Mouse (Mus musculus): Measurements from ENCODE around the gene Adap1. TPM values are rescaled to one million over a fixed set of nuclear protein-coding genes. Genes with fewer than 3 reads are reported as not detected.

The Adap1 gene
- polyA plus RNA-seq, 1 experiment: 7.8 TPM

GRCm38 (mm10) chr5:139270806-139271521, 54.5 kb downstream of the Adap1 start:
- H3K36me3 ChIP-seq (ENCODE audit: control insufficient read depth, insufficient read depth, low read length): no peaks in the 10 kb centered on the region; the same call in none of the 2 replicates
- TF ChIP-seq POLR2A (IDR thresholded peaks at IDR 0.05; ENCODE audit: control insufficient read depth, low read depth, low read length): no peak
- H3K27ac ChIP-seq (ENCODE audit: control insufficient read depth, insufficient read depth, low read depth, low read length): no peak overlapping the region

GRCm38 (mm10) chr5:139267661-139268060, 57.8 kb downstream of the Adap1 start:
- Histone ChIP-seq H3K4me1 (ENCODE audit: control insufficient read depth, insufficient read depth, low read length) (0 out of 2 replicates have a peak, but pooled peaks cover 2% of the 10 kb centered on the region), H3K27me3 (ENCODE audit: control insufficient read depth, insufficient read depth, low read length) (no peaks in the 10 kb centered on the region), H3K36me3 (ENCODE audit: control insufficient read depth, insufficient read depth, low read length) (no peaks in the 10 kb centered on the region; the same call in none of the 2 replicates), H3K4me3 (ENCODE audit: control insufficient read depth, low read depth, low read length) (no peak overlapping the region), H3K27ac (ENCODE audit: control insufficient read depth, insufficient read depth, low read depth, low read length) (no peak overlapping the region)
- TF ChIP-seq POLR2A (IDR thresholded peaks at IDR 0.05; ENCODE audit: control insufficient read depth, low read depth, low read length): no peak
- no peak for TF ChIP-seq CTCF (IDR thresholded peaks at IDR 0.05; ENCODE audit: control insufficient read depth, insufficient read depth, insufficient replicate concordance, low read depth, low read length)

More at GRCm38 (mm10) chr5:139270806-139271521, 54.5 kb downstream of the Adap1 start:
- Histone ChIP-seq H3K27me3 (ENCODE audit: control insufficient read depth, insufficient read depth, low read length) (no peaks in the 10 kb centered on the region), H3K4me1 (ENCODE audit: control insufficient read depth, insufficient read depth, low read length) (0 out of 2 replicates have a peak, but pooled peaks cover 2% of the 10 kb centered on the region), H3K4me3 (ENCODE audit: control insufficient read depth, low read depth, low read length) (no peak overlapping the region)

GRCm38 (mm10) chr5:139261403-139261802, 64.0 kb downstream of the Adap1 start:
- peaks cover 2% of the 10 kb centered on the region; the same call in 1 of the 2 replicates for H3K4me1 ChIP-seq (ENCODE audit: control insufficient read depth, insufficient read depth, low read length)
- no peaks in the 10 kb centered on the region for H3K27me3 ChIP-seq (ENCODE audit: control insufficient read depth, insufficient read depth, low read length)
- no peaks in the 10 kb centered on the region; the same call in none of the 2 replicates for H3K36me3 ChIP-seq (ENCODE audit: control insufficient read depth, insufficient read depth, low read length)
- no peak overlapping the region for H3K4me3 ChIP-seq (ENCODE audit: control insufficient read depth, low read depth, low read length)
- no peak overlapping the region for H3K27ac ChIP-seq (ENCODE audit: control insufficient read depth, insufficient read depth, low read depth, low read length)
- no peak for TF ChIP-seq CTCF (IDR thresholded peaks at IDR 0.05; ENCODE audit: control insufficient read depth, insufficient read depth, insufficient replicate concordance, low read depth, low read length)
- TF ChIP-seq POLR2A (IDR thresholded peaks at IDR 0.05; ENCODE audit: control insufficient read depth, low read depth, low read length): no peak

- H3K27me3 ChIP-seq (ENCODE audit: control insufficient read depth, insufficient read depth, low read length): no peaks in the 10 kb centered on the region
- no peaks in the 10 kb centered on the region; the same call in 1 of the 2 replicates for H3K36me3 ChIP-seq (ENCODE audit: control insufficient read depth, insufficient read depth, low read length)
- H3K4me3 ChIP-seq (ENCODE audit: control insufficient read depth, low read depth, low read length): no peak overlapping the region
- no peak overlapping the region for H3K27ac ChIP-seq (ENCODE audit: control insufficient read depth, insufficient read depth, low read depth, low read length)
- TF ChIP-seq CTCF (IDR thresholded peaks at IDR 0.05; ENCODE audit: control insufficient read depth, insufficient read depth, insufficient replicate concordance, low read depth, low read length) (no peak), POLR2A (IDR thresholded peaks at IDR 0.05; ENCODE audit: control insufficient read depth, low read depth, low read length) (no peak)
- peaks cover 8% of the 10 kb centered on the region for H3K4me1 ChIP-seq (ENCODE audit: control insufficient read depth, insufficient read depth, low read length)
Measured at GRCm38 (mm10) chr5:139259853-139260252, 65.6 kb downstream of the Adap1 start.

- no peak overlapping the region for H3K4me3 ChIP-seq (ENCODE audit: control insufficient read depth, low read depth, low read length)
- no peak for TF ChIP-seq CTCF (IDR thresholded peaks at IDR 0.05; ENCODE audit: control insufficient read depth, insufficient read depth, insufficient replicate concordance, low read depth, low read length)
- H3K4me1 ChIP-seq (ENCODE audit: control insufficient read depth, insufficient read depth, low read length): peaks cover 12% of the 10 kb centered on the region
- no peaks in the 10 kb centered on the region for H3K27me3 ChIP-seq (ENCODE audit: control insufficient read depth, insufficient read depth, low read length)
- peak overlapping the region; percentile 76 for H3K27ac ChIP-seq (ENCODE audit: control insufficient read depth, insufficient read depth, low read depth, low read length)
- no peaks in the 10 kb centered on the region; the same call in 1 of the 2 replicates for H3K36me3 ChIP-seq (ENCODE audit: control insufficient read depth, insufficient read depth, low read length)
Measured at GRCm38 (mm10) chr5:139258371-139259035, 66.9 kb downstream of the Adap1 start.

- TF ChIP-seq CTCF (IDR thresholded peaks at IDR 0.05; ENCODE audit: control insufficient read depth, insufficient read depth, insufficient replicate concordance, low read depth, low read length) (no peak), POLR2A (IDR thresholded peaks at IDR 0.05; ENCODE audit: control insufficient read depth, low read depth, low read length) (no peak)
- H3K4me1 ChIP-seq (ENCODE audit: control insufficient read depth, insufficient read depth, low read length): peaks cover 15% of the 10 kb centered on the region
- peak overlapping the region; percentile 76 for H3K27ac ChIP-seq (ENCODE audit: control insufficient read depth, insufficient read depth, low read depth, low read length)
- H3K27me3 ChIP-seq (ENCODE audit: control insufficient read depth, insufficient read depth, low read length): no peaks in the 10 kb centered on the region
- H3K4me3 ChIP-seq (ENCODE audit: control insufficient read depth, low read depth, low read length): no peak overlapping the region
- H3K36me3 ChIP-seq (ENCODE audit: control insufficient read depth, insufficient read depth, low read length): no peaks in the 10 kb centered on the region
Measured at GRCm38 (mm10) chr5:139257818-139258217, 67.6 kb downstream of the Adap1 start.

GRCm38 (mm10) chr5:139257265-139257664, 68.2 kb downstream of the Adap1 start:
- Histone ChIP-seq H3K36me3 (ENCODE audit: control insufficient read depth, insufficient read depth, low read length) (no peaks in the 10 kb centered on the region), H3K4me3 (ENCODE audit: control insufficient read depth, low read depth, low read length) (no peak overlapping the region), H3K4me1 (ENCODE audit: control insufficient read depth, insufficient read depth, low read length) (peaks cover 15% of the 10 kb centered on the region), H3K27me3 (ENCODE audit: control insufficient read depth, insufficient read depth, low read length) (no peaks in the 10 kb centered on the region), H3K27ac (ENCODE audit: control insufficient read depth, insufficient read depth, low read depth, low read length) (peak overlapping the region; percentile 54)
- TF ChIP-seq POLR2A (IDR thresholded peaks at IDR 0.05; ENCODE audit: control insufficient read depth, low read depth, low read length): no peak
- no peak for TF ChIP-seq CTCF (IDR thresholded peaks at IDR 0.05; ENCODE audit: control insufficient read depth, insufficient read depth, insufficient replicate concordance, low read depth, low read length)
